Mouse (Mus musculus) ES-E14 (cell line): ENCODE results near the gene Rpp21. TPM values are rescaled to one million over a fixed set of nuclear protein-coding genes. Genes with fewer than 3 reads are reported as not detected.

Experiments
- DNase-seq: peaks from one replicate; pipeline ENCODE4 v3.0.0-alpha.2; 2013; ENCODE audit warnings: low read depth, low spot score
- H3K27ac ChIP-seq: 2 replicates; pipeline ENCODE4 v1.5.1; 2012; ENCODE audit warnings: low read depth, mild to moderate bottlenecking, low read length, moderate library complexity, mixed read lengths; ENCODE audit not compliant: poor library complexity, insufficient read depth, severe bottlenecking
- H3K36me3 ChIP-seq: 2 replicates; pipeline ENCODE4 v1.6.1; 2012; ENCODE audit warnings: mild to moderate bottlenecking, low read length, moderate library complexity, mixed read lengths; ENCODE audit not compliant: control insufficient read depth, poor library complexity, insufficient read depth, severe bottlenecking
- H3K4me1 ChIP-seq, 2 experiments: fragments of 150-350 bp in 1 of 2; sonication (generic) in 1 of 2; 2 replicates each; pipeline ENCODE4 v1.6.1; 2012; ENCODE audit warnings: low read length in 2 of 2, mild to moderate bottlenecking in 1 of 2, mixed read lengths in 1 of 2; ENCODE audit not compliant: control insufficient read depth in 2 of 2, insufficient read depth in 2 of 2, poor library complexity in 1 of 2
- H3K4me3 ChIP-seq, 2 experiments: fragments of 150-350 bp in 1 of 2; sonication (generic) in 1 of 2; 2 replicates each; pipeline ENCODE4 v1.5.1; 2012; ENCODE audit warnings: low read length in 2 of 2, low read depth in 1 of 2, mild to moderate bottlenecking in 1 of 2, mixed read lengths in 1 of 2; ENCODE audit not compliant: insufficient read depth in 1 of 2, poor library complexity in 1 of 2, severe bottlenecking in 1 of 2
- H3K9ac ChIP-seq: 2 replicates; pipeline ENCODE4 v1.6.1; 2012; ENCODE audit warnings: low read depth, mild to moderate bottlenecking, low read length, mixed read lengths; ENCODE audit not compliant: poor library complexity, insufficient read depth, severe bottlenecking
- H3K9me3 ChIP-seq: fragments of 150-350 bp; sonication (generic); 2 replicates; pipeline ENCODE4 v1.6.1; 2012; ENCODE audit warnings: low read depth, mild to moderate bottlenecking, low read length; ENCODE audit not compliant: control insufficient read depth, insufficient read depth
- CHD2 ChIP-seq: IDR thresholded peaks from 2 replicates; pipeline ENCODE4 v1.6.1; 2014; ENCODE audit warnings: mild to moderate bottlenecking, low read depth, low read length, inconsistent platforms
- HCFC1 ChIP-seq: IDR thresholded peaks from 2 replicates; pipeline ENCODE4 v1.6.1; 2012; ENCODE audit warnings: low read length, inconsistent platforms, borderline replicate concordance; ENCODE audit not compliant: insufficient read depth
- MAFK ChIP-seq: IDR thresholded peaks from 2 replicates; pipeline ENCODE4 v1.6.1; 2014; ENCODE audit warnings: mild to moderate bottlenecking, low read depth, low read length, inconsistent platforms; ENCODE audit not compliant: insufficient read depth
- ZC3H11A ChIP-seq: IDR thresholded peaks from 2 replicates; pipeline ENCODE4 v1.6.1; 2012; ENCODE audit warnings: low read depth, mild to moderate bottlenecking, inconsistent platforms, low read length, borderline replicate concordance
- ZNF384 ChIP-seq: IDR thresholded peaks from 2 replicates; pipeline ENCODE4 v1.6.1; 2012; ENCODE audit warnings: low read depth, low read length, inconsistent platforms
- in situ Hi-C, 2 experiments: fragments of 600-800 bp; cut with MboI; formaldehyde crosslinking; loops; one replicate each; pipeline ENCODE4 v1.15.1; 2025; ENCODE audit warnings: low sequenced_read_pairs in 2 of 2, inconsistent platforms in 1 of 2; ENCODE audit not compliant: unreplicated experiment in 2 of 2
- total RNA-seq: library from RNA; depleted of rRNA; stranded (reverse); fragments of 300-350 nt; gene quantifications from 2 replicates; pipeline ENCODE4 v1.2.3, GENCODE M21; 2012

The Rpp21 gene
- total RNA-seq, 1 experiment: 45.2 TPM

GRCm38 (mm10) chr17:36272643-36273366 is 14.9 kb upstream of the Rpp21 start:
- H3K27ac ChIP-seq: no peak overlapping the region
- H3K9ac ChIP-seq: peak overlapping the region; percentile 99; the same call in 1 of the 2 replicates
- in situ Hi-C loops: no loop called here
- DNase-seq: no peak
- H3K9me3 ChIP-seq: no peaks in the 10 kb centered on the region
- TF ChIP-seq ZNF384 (no peak), HCFC1 (no peak), ZC3H11A (no peak), MAFK (no peak), CHD2 (no peak)
- peak overlapping the region in 1 of 2 experiments; percentile 98; a peak in 1 of 4 replicates for H3K4me3 ChIP-seq
- H3K36me3 ChIP-seq: peaks cover 7% of the 10 kb centered on the region
- peaks cover 4 to 8% of the 10 kb centered on the region in 2 experiments; a peak in 2 of 4 replicates for H3K4me1 ChIP-seq

- peak within 1 kb of the TSS; percentile 96 to 98 for H3K4me3 ChIP-seq
- no peak for DNase-seq
- peak within 1 kb of the TSS; percentile 92 for H3K27ac ChIP-seq
- TF ChIP-seq HCFC1 (peak; percentile 58; the same call in 1 of the 2 replicates), MAFK (no peak)
- H3K9ac ChIP-seq: peak within 1 kb of the TSS; percentile 99
- no peaks in the 10 kb centered on the region for H3K9me3 ChIP-seq
- in situ Hi-C loops: no loop called here
- peaks cover 4 to 8% of the 10 kb centered on the region in 2 experiments; a peak in 2 of 4 replicates for H3K4me1 ChIP-seq
- peaks cover 18% of the 10 kb centered on the region for H3K36me3 ChIP-seq
Observed at GRCm38 (mm10) chr17:36271586-36272256, 13.9 kb upstream of the Rpp21 start, which contains the start of gene Trim39. Gene Trim39, minus strand, starts transcription at chr17:36272247.

- DNase-seq: peak; percentile 66
- Histone ChIP-seq H3K4me1 (peaks cover 4 to 8% of the 10 kb centered on the region in 2 experiments; a peak in 2 of 4 replicates), H3K27ac (peak overlapping the region; percentile 92), H3K9me3 (no peaks in the 10 kb centered on the region), H3K9ac (peak overlapping the region; percentile 99), H3K36me3 (peaks cover 18% of the 10 kb centered on the region), H3K4me3 (peak overlapping the region; percentile 96 to 98)
- in situ Hi-C loops: no loop called here
- TF ChIP-seq ZC3H11A (no peak), MAFK (no peak), HCFC1 (no peak; the same call in 1 of the 2 replicates), CHD2 (no peak), ZNF384 (no peak)
Observed at GRCm38 (mm10) chr17:36270956-36271585, 13.2 kb upstream of the Rpp21 start.

- Histone ChIP-seq H3K27ac (no peak overlapping the region), H3K4me1 (0 out of 4 replicates have a peak, but pooled peaks cover 2% of the 10 kb centered on the region in 2 experiments), H3K9me3 (no peaks in the 10 kb centered on the region), H3K36me3 (peaks cover 23% of the 10 kb centered on the region), H3K9ac (peak overlapping the region; percentile 20; the same call in 1 of the 2 replicates), H3K4me3 (no peak overlapping the region)
- no peak for TF ChIP-seq CHD2
- no peak for TF ChIP-seq ZC3H11A
- TF ChIP-seq MAFK: no peak
- TF ChIP-seq HCFC1: no peak
- no peak for TF ChIP-seq ZNF384
- DNase-seq: no peak
- in situ Hi-C loops: no loop called here
Observed at GRCm38 (mm10) chr17:36265834-36266233, 8.0 kb upstream of the Rpp21 start.
